Mouse (Mus musculus) cerebellum, adult 2 months (tissue): ENCODE data around the gene Adamtsl4.

ENCODE experiments used
- CTCF ChIP-seq: fragments of 200-500 bp; IDR thresholded peaks from 2 replicates; pipeline ENCODE4 v1.5.1; 2011; ENCODE audit warnings: low read depth, mild to moderate bottlenecking, control low read depth, low read length, moderate library complexity, borderline replicate concordance; ENCODE audit not compliant: insufficient read depth
- POLR2A ChIP-seq: fragments of 200-500 bp; IDR thresholded peaks from 2 replicates; pipeline ENCODE4 v1.6.1; 2011; ENCODE audit warnings: low read length, control low read depth, borderline replicate concordance; ENCODE audit not compliant: insufficient read depth

DNA sequence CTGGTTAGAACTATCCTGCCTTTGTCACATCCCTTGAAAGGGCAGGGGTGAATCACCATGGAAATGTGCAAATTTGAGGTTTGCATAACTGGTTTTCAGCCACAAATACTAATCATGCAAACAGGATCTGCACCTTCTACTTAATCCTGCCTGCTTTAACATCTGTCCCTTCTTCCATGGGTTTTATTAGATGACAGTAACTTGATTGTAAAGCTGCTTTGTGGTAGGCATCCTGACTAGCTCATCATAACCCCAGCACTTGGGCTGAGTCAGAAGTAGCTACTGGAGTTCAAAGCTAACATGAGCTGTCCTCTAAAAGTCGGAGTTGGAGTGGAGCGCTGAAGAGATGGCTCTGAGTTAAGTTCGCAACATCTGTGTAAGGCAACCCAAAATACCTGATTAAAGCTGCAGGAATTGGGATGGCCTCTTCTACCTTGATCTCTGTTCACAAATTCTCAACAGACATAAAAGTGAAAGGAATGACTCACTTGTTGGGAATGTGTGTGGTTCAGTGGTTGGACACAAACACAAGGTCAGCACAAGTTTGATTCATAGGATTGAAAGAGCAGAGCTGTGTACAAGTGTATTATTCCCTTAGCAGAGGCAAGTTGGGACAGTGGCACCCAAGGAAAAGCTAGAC lies 23.6 kb downstream of the Adamtsl4 start:
- TF ChIP-seq CTCF (no peak), POLR2A (no peak)
